Mouse (Mus musculus) intestine, postnatal 0 days (tissue): Measurements from ENCODE around the gene Tbccd1. TPM values are rescaled to one million over a fixed set of nuclear protein-coding genes. Genes with fewer than 3 reads are reported as not detected.

Source experiments
- ATAC-seq: fragments of 200-750 bp; cut with Nextera tagmentation; 2 replicates; pipeline ENCODE4 v1.8.0; 2017; ENCODE audit warnings: mild to moderate bottlenecking, moderate TSS enrichment, moderate library complexity
- H3K27ac ChIP-seq: fragments of 300-500 bp; sonication (generic); 2 replicates; pipeline ENCODE4 v1.5.1; 2014; ENCODE audit warnings: mild to moderate bottlenecking, low read depth, low read length, moderate library complexity
- H3K27me3 ChIP-seq: fragments of 300-500 bp; sonication (generic); replicated peaks from 2 replicates; pipeline ENCODE4 v1.6.1; 2014; ENCODE audit warnings: low read length, mixed read lengths; ENCODE audit not compliant: control insufficient read depth, insufficient read depth
- H3K36me3 ChIP-seq: fragments of 300-500 bp; sonication (generic); 2 replicates; pipeline ENCODE4 v1.6.1; 2014; ENCODE audit warnings: mild to moderate bottlenecking, moderate library complexity; ENCODE audit not compliant: control insufficient read depth, insufficient read depth
- H3K4me1 ChIP-seq: fragments of 300-500 bp; sonication (generic); replicated peaks from 2 replicates; pipeline ENCODE4 v1.6.1; 2014; ENCODE audit warnings: antibody characterized with exemption, low read length, mixed read lengths; ENCODE audit not compliant: control insufficient read depth, insufficient read depth
- H3K4me2 ChIP-seq: fragments of 300-500 bp; sonication (generic); replicated peaks from 2 replicates; pipeline ENCODE4 v1.6.1; 2014; ENCODE audit warnings: low read depth, mild to moderate bottlenecking, moderate library complexity
- H3K4me3 ChIP-seq: fragments of 300-500 bp; sonication (generic); 2 replicates; pipeline ENCODE4 v1.5.1; 2014; ENCODE audit warnings: low read depth, low read length
- H3K9ac ChIP-seq: fragments of 300-500 bp; sonication (generic); 2 replicates; pipeline ENCODE4 v1.6.1; 2014; ENCODE audit warnings: mild to moderate bottlenecking, low read depth, low read length
- H3K9me3 ChIP-seq: fragments of 300-500 bp; sonication (generic); 2 replicates; pipeline ENCODE4 v1.6.1; 2016; ENCODE audit warnings: mixed run types; ENCODE audit not compliant: control insufficient read depth
- CTCF ChIP-seq: sonication (generic); IDR thresholded peaks from 2 replicates; pipeline ENCODE4 v1.5.1; 2016; ENCODE audit warnings: low read depth, mild to moderate bottlenecking, control low read depth, antibody characterized with exemption, moderate library complexity
- WGBS: fragments of 180-500 bp; shearing (Covaris S2); extraction: QIAGEN DNeasy Blood & Tissue Kit; methylation state at CpG from one replicate; pipeline ENCODE4 v1.1.7; 2014; 5-methylcytosine and 5-hydroxymethylcytosine counted together
- polyA plus RNA-seq: library from polyadenylated mRNA; unstranded; fragments of >200 nt; fragmentation: Nextera tagmentation; extraction: Ambion mirVana; gene quantifications from 2 replicates; pipeline ENCODE4 v1.2.1, GENCODE M21; 2015

The Tbccd1 gene
- polyA plus RNA-seq, 1 experiment from 2014 or later: 14.0 TPM

DNA sequence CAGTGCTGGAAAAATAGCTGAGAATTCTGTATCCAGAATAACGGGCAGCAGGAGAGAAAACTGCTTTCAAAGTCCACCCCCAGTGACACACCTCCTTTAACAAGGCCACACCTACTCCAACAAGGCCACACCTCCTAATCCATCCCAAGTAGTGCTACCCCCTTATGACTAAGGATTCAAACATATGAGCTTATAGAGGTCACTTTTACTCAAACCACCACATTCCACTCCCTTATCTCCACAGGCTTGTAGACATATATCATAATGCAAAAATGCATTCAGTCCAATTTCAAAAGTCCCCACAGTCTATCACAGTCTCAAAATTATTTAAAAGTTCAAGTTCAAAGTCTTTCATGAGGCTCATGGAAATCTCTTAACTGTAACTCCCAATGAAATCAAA lies 9.8 kb downstream of the Tbccd1 start:
- TF ChIP-seq CTCF: no peak
- no peak overlapping the region for H3K27ac ChIP-seq
- H3K4me2 ChIP-seq: no peak overlapping the region
- H3K4me1 ChIP-seq: no peaks in the 10 kb centered on the region
- no peak overlapping the region for H3K4me3 ChIP-seq
- H3K9ac ChIP-seq: no peak overlapping the region
- no peak for ATAC-seq
- H3K27me3 ChIP-seq: no peaks in the 10 kb centered on the region
- H3K9me3 ChIP-seq: no peaks in the 10 kb centered on the region
- no peaks in the 10 kb centered on the region for H3K36me3 ChIP-seq
- 84% methylated on average over 1 of the region's 1 CpGs for WGBS

DNA sequence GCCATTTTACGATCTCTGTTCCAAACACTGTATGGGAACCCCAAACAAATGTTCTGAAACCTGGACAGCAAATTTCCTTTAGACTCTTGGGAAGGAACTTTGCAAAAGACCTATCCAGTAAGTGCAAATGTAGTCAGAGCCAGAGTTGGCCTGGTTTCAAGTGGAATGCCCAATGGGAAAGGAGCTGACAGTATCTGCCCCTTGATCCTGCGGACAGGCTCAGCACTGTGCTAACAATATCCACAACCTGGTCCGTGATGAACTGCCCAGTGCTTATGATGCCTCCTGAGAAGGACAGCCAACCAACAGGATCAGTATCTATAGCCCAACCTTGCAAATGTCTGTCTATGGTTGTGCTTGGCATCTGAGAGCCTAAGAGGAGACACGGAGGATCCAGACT lies 12.0 kb downstream of the Tbccd1 start:
- Histone ChIP-seq H3K9ac (no peak overlapping the region), H3K27ac (no peak overlapping the region), H3K4me3 (no peak overlapping the region), H3K27me3 (no peaks in the 10 kb centered on the region), H3K9me3 (no peaks in the 10 kb centered on the region), H3K36me3 (peaks cover 7% of the 10 kb centered on the region; the same call in 1 of the 2 replicates), H3K4me1 (no peaks in the 10 kb centered on the region), H3K4me2 (no peak overlapping the region; the same call in 1 of the 2 replicates)
- ATAC-seq: no peak
- WGBS: 84% methylated on average over 4 of the region's 4 CpGs
- TF ChIP-seq CTCF: no peak

DNA sequence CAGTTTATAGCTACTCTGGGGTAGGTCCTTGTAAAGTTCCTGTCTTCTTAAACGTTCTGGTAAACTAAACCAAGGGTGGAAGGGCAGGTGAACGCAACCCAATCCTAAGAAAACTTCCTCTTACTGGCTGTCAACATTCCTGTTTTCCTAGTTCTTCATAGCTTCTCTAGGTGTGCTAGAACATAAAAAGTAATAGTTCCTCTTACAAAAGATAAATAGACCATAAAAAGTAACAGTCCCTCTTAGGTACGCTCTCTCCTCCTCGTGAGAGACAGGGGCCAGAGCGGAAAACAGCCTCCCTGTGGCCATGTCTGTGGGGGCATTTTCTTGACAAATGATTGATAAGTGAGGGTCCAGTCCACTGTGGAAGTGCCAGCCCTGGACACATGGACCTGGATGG lies 12.6 kb downstream of the Tbccd1 start:
- Histone ChIP-seq H3K27ac (peak overlapping the region; percentile 50; the same call in 1 of the 2 replicates), H3K36me3 (peaks cover 7% of the 10 kb centered on the region; the same call in 1 of the 2 replicates), H3K4me2 (peak overlapping the region; percentile 96), H3K4me3 (peak overlapping the region; percentile 49), H3K9ac (0 out of 2 replicates have a peak overlapping the region, but pooled peaks have one; percentile 59), H3K4me1 (no peaks in the 10 kb centered on the region), H3K27me3 (no peaks in the 10 kb centered on the region), H3K9me3 (no peaks in the 10 kb centered on the region)
- peak; percentile 54 for ATAC-seq
- 24% methylated on average over 5 of the region's 5 CpGs for WGBS
- no peak for TF ChIP-seq CTCF

DNA sequence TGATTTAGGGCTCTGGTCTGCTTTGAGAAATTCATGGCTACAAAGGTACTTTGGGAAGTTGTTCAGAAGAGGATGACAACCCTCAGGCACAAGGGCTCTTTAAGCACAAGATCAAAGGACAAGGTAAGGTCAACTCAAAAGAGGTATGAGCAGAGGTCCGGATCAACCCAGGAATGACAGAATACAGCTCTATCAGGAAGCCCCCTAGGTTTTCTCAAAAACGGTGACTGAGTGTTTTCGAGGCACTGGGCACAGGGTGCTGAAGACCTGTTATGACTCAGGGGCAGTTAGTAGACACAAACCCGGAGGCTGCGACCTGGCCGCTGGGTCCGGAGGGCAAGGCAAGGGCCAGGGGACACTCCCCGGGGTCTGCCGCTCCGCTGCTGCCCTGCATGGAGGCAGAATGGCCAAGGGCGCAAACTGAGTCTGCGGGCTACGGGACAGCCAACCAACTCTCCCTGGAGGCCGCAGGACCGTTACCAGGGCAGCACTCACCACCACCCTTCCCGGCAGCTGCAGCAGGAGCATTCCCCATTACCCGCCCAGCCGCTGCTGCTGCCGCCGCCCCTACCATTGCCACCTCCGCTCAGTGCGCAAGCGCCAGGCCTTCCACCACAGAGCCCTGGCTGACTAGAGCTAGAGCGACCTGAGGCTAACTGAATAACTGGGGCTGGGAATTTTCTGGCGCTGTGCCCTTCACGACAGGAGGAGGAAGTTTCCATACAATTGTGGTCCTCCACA lies 13.2 kb downstream of the Tbccd1 start:
- Histone ChIP-seq H3K4me2 (peak overlapping the region; percentile 96), H3K27ac (peak overlapping the region; percentile 50), H3K9ac (peak overlapping the region; percentile 59), H3K27me3 (no peaks in the 10 kb centered on the region), H3K9me3 (no peaks in the 10 kb centered on the region), H3K36me3 (peaks cover 8% of the 10 kb centered on the region; the same call in 1 of the 2 replicates), H3K4me3 (peak overlapping the region; percentile 49), H3K4me1 (no peaks in the 10 kb centered on the region)
- 2% methylated on average over 25 of the region's 26 CpGs for WGBS
- ATAC-seq: peak; percentile 84
- TF ChIP-seq CTCF: no peak

DNA sequence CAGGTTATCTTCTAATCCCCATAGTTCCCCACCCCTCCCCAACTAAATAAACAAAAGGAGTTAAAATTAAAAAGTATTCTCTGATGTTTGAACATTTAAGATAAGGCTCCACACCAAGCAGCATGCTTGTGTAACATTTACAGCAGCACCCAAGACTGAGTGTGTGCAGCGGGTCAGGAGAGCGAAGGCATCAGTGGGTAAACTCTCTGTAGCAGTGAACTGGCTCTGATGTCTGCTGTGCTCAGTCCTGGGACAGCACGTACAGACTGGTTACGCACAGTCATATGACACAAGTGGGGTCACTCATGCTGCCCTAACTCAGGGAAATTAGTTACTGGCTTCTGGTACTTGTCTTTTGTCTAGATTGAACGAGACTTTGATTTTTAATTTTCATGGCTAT lies 14.6 kb downstream of the Tbccd1 start:
- H3K4me2 ChIP-seq: no peak overlapping the region
- H3K4me3 ChIP-seq: no peak overlapping the region
- H3K9me3 ChIP-seq: no peaks in the 10 kb centered on the region
- no peak overlapping the region for H3K27ac ChIP-seq
- TF ChIP-seq CTCF: no peak
- no peaks in the 10 kb centered on the region for H3K27me3 ChIP-seq
- H3K36me3 ChIP-seq: peaks cover 17% of the 10 kb centered on the region; the same call in 1 of the 2 replicates
- no peak overlapping the region for H3K9ac ChIP-seq
- H3K4me1 ChIP-seq: no peaks in the 10 kb centered on the region
- WGBS: 78% methylated on average over 5 of the region's 5 CpGs
- ATAC-seq: no peak

DNA sequence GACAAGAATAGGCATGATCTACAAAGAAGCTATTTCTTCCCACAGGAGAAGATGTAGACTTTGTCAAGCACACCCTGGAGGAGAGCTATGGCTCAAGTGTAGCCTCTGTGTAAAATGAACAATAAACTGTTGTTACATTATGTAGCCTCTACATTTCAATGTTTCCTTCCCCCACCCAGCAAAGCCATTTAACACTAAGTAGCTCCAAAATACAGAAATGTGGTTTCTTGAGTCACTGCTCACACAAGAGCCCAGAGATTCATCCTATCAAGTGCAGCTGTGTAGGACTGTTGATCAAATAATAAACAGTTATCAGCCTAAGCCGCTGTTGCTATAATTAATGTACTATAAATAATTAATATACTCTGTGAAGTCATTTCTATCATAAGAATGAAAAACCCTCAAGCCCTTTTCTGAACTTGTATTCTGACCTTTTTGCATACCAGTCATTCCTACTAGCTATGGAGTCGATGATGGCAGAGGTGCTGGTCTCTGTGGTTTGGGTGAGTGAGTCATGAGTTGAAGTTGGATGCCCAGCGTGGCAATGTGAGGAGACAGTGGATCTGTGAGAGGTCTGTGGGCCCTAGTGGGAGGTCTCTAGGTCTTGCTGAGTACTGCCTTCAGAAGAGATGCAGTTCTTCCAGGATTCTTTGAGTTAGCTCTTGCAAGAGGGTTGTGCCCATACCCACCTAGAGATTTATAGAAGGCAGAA lies 18.2 kb downstream of the Tbccd1 start:
- ATAC-seq: no peak
- no peaks in the 10 kb centered on the region for H3K9me3 ChIP-seq
- H3K36me3 ChIP-seq: peaks cover 31% of the 10 kb centered on the region
- H3K27ac ChIP-seq: no peak overlapping the region
- no peaks in the 10 kb centered on the region for H3K27me3 ChIP-seq
- no peaks in the 10 kb centered on the region for H3K4me1 ChIP-seq
- TF ChIP-seq CTCF: no peak
- no peak overlapping the region for H3K4me2 ChIP-seq
- 83% methylated on average over 3 of the region's 3 CpGs for WGBS
- H3K9ac ChIP-seq: no peak overlapping the region
- no peak overlapping the region for H3K4me3 ChIP-seq
